ENCODE assay signal across 8 mouse cellular contexts in the genomic region with DNA sequence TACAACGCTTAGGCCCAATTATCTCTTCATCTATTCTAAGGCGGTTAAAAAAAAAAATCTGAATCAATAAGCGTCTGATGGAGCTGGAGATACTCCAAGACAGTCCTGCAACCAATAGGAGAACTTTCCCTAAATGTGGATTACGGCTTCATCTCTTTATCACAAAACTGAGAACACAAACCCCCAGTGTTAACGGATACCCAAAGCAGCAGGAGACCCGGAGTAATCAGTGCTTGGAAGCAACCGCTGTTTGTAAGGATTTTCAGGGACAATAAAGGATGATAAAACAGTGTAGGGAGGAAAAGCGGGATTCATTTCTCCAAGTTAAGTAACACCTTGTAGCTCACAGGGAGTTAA. TPM values are rescaled to one million over a fixed set of nuclear protein-coding genes. Genes with fewer than 3 reads are reported as not detected.
DNase-seq lines count a peak whose midpoint lies in the region; ATAC-seq lines count a peak whose summit lies in the region.

No protein-coding gene starts in this region.

- peaks cover 9% of the 10 kb centered on the region for H3K4me1 ChIP-seq in heart, embryonic 10.5 days
- H3K4me1 ChIP-seq in embryonic facial prominence, embryonic 13.5 days = peaks cover 10% of the 10 kb centered on the region
- peaks cover 17% of the 10 kb centered on the region for H3K4me1 ChIP-seq in limb, embryonic 12.5 days (replicated peaks)
- H3K4me1 ChIP-seq in stomach, embryonic 16.5 days (ENCODE audit: control insufficient read depth, insufficient read depth, low read length) = peaks cover 4% of the 10 kb centered on the region

- H3K27me3 ChIP-seq in heart, embryonic 10.5 days (ENCODE audit: insufficient read depth, poor library complexity, severe bottlenecking) = peaks cover 23% of the 10 kb centered on the region; the same call in 1 of the 2 replicates
- H3K27me3 ChIP-seq in embryonic facial prominence, embryonic 13.5 days = peaks cover 21% of the 10 kb centered on the region
- H3K27me3 ChIP-seq in limb, embryonic 12.5 days = peaks cover 18% of the 10 kb centered on the region
- H3K27me3 ChIP-seq in stomach, embryonic 16.5 days (ENCODE audit: control insufficient read depth, insufficient read depth, low read length) = no peaks in the 10 kb centered on the region; the same call in 1 of the 2 replicates

- H3K9ac ChIP-seq in embryonic facial prominence, embryonic 13.5 days = peak overlapping the region; percentile 95
- peak overlapping the region; percentile 96 for H3K9ac ChIP-seq in limb, embryonic 12.5 days (replicated peaks)
- H3K9ac ChIP-seq in stomach, embryonic 16.5 days (ENCODE audit: low read length) = peak overlapping the region; percentile 95

- H3K27ac ChIP-seq in heart, embryonic 10.5 days = peak overlapping the region; percentile 98
- H3K27ac ChIP-seq in embryonic facial prominence, embryonic 13.5 days = peak overlapping the region; percentile 91; the same call in 1 of the 2 replicates
- peak overlapping the region; percentile 91; the same call in 1 of the 2 replicates for H3K27ac ChIP-seq in limb, embryonic 12.5 days
- H3K27ac ChIP-seq in stomach, embryonic 16.5 days (ENCODE audit: low read length) = peak overlapping the region; percentile 90

- no peak for ATAC-seq in embryonic facial prominence, embryonic 13.5 days (ENCODE audit: insufficient number of reproducible peaks, insufficient read depth, low FRiP score, low TSS enrichment, low read depth)
- no peak for ATAC-seq in limb, embryonic 12.5 days (ENCODE audit: insufficient number of reproducible peaks, insufficient read depth, low FRiP score, low TSS enrichment, low read depth)
- no peak for ATAC-seq in stomach, embryonic 16.5 days (ENCODE audit: insufficient read depth, low FRiP score)

- H3K36me3 ChIP-seq in heart, embryonic 10.5 days = no peaks in the 10 kb centered on the region
- H3K36me3 ChIP-seq in embryonic facial prominence, embryonic 13.5 days = no peaks in the 10 kb centered on the region
- no peaks in the 10 kb centered on the region for H3K36me3 ChIP-seq in limb, embryonic 12.5 days
- no peaks in the 10 kb centered on the region for H3K36me3 ChIP-seq in stomach, embryonic 16.5 days (ENCODE audit: control insufficient read depth, insufficient read depth, low read length)

- H3K4me2 ChIP-seq in embryonic facial prominence, embryonic 13.5 days = peak overlapping the region; percentile 76
- H3K4me2 ChIP-seq in limb, embryonic 12.5 days = peak overlapping the region; percentile 67
- H3K4me2 ChIP-seq in stomach, embryonic 16.5 days (ENCODE audit: low read depth, low read length) = peak overlapping the region; percentile 65

- H3K4me3 ChIP-seq in heart, embryonic 10.5 days = peak overlapping the region; percentile 92
- H3K4me3 ChIP-seq in embryonic facial prominence, embryonic 13.5 days = peak overlapping the region; percentile 89
- peak overlapping the region; percentile 84 for H3K4me3 ChIP-seq in limb, embryonic 12.5 days (replicated peaks)
- H3K4me3 ChIP-seq in stomach, embryonic 16.5 days (replicated peaks; ENCODE audit: low read length) = peak overlapping the region; percentile 78

- no peaks in the 10 kb centered on the region for H3K9me3 ChIP-seq in heart, embryonic 10.5 days
- no peaks in the 10 kb centered on the region for H3K9me3 ChIP-seq in embryonic facial prominence, embryonic 13.5 days
- H3K9me3 ChIP-seq in limb, embryonic 12.5 days = no peaks in the 10 kb centered on the region
- H3K9me3 ChIP-seq in stomach, embryonic 16.5 days (replicated peaks; ENCODE audit: control insufficient read depth, low read length) = no peaks in the 10 kb centered on the region

- 7% methylated on average over 8 of the region's 8 CpGs for WGBS in heart, embryonic 10.5 days
- WGBS in embryonic facial prominence, embryonic 13.5 days = 3% methylated on average over 8 of the region's 8 CpGs
- 10% methylated on average over 8 of the region's 8 CpGs for WGBS in limb, embryonic 12.5 days
- WGBS in stomach, embryonic 16.5 days = 4% methylated on average over 8 of the region's 8 CpGs

- DNase-seq in heart, embryonic 10.5 days (ENCODE audit: low spot score) = no peak
- DNase-seq in heart, adult 11 months = no peak
- peak; percentile 58 for DNase-seq in 3T3-L1 (ENCODE audit: low read depth, low spot score)
- DNase-seq in cerebellum, postnatal 36 days = no peak
- no peak for DNase-seq in cerebellum, adult 18-20 months

RNA-seq across cellular contexts. Expression of a gene that starts 0.9 kb away (rescaled TPM):
- 2.5 and 2.6 TPM in 2 replicates for polyA plus RNA-seq in heart, embryonic 10.5 days (2016; fragmentation: Nextera tagmentation; extraction: Ambion mirVana)
- 2.7 and 3.1 TPM in 2 replicates for polyA plus RNA-seq in embryonic facial prominence, embryonic 13.5 days (2015; fragmentation: Nextera tagmentation; extraction: Ambion mirVana)
- 2.8 and 3.4 TPM in 2 replicates for polyA plus RNA-seq in limb, embryonic 12.5 days (2016; fragmentation: Nextera tagmentation; extraction: Ambion mirVana)
- polyA plus RNA-seq in stomach, embryonic 16.5 days (2015; fragmentation: Nextera tagmentation; extraction: Ambion mirVana) = 1.5 and 2.2 TPM in 2 replicates
